Mouse (Mus musculus): ENCODE measurements around the gene Nup205. TPM values are rescaled to one million over a fixed set of nuclear protein-coding genes. Genes with fewer than 3 reads are reported as not detected.
"Not testable (repeated sequence)": the region's sequence is repeated elsewhere in the genome, so short reads cannot be mapped to it uniquely, and the experiment has no call there.

The Nup205 gene
- polyA plus RNA-seq, 1 experiment from 2014 or later = 7.2 TPM

- H3K4me1 ChIP-seq (replicated peaks; ENCODE audit: control insufficient read depth, insufficient read depth) = no peaks in the 10 kb centered on the region
- H3K27ac ChIP-seq (replicated peaks) = no peak overlapping the region
- no peak for DNase-seq (ENCODE audit: low spot score)
- H3K9me3 ChIP-seq (ENCODE audit: control insufficient read depth, low read length) = no peaks in the 10 kb centered on the region
- 89% methylated on average over 4 of the region's 4 CpGs for WGBS
- H3K36me3 ChIP-seq (ENCODE audit: control insufficient read depth, insufficient read depth, low read length) = no peaks in the 10 kb centered on the region
- TF ChIP-seq CTCF (IDR thresholded peaks at IDR 0.05; ENCODE audit: low read depth) (no peak), EP300 (optimal IDR thresholded peaks at IDR 0.05) (no peak)
- H3K4me3 ChIP-seq (ENCODE audit: low read depth, low read length) = no peak overlapping the region
- no peak for ATAC-seq (ENCODE audit: low FRiP score, low TSS enrichment)
- H3K27me3 ChIP-seq (ENCODE audit: control insufficient read depth, insufficient read depth, low read length) = no peaks in the 10 kb centered on the region
- no peak overlapping the region for H3K9ac ChIP-seq (ENCODE audit: low read length)
- no peak overlapping the region for H3K4me2 ChIP-seq (replicated peaks; ENCODE audit: low read depth)
Observed at GRCm38 (mm10) chr6:35173181-35173580, 4.0 kb upstream of the Nup205 start.

GRCm38 (mm10) chr6:35177650-35178272 lies 540 bp downstream of the Nup205 start:
- WGBS = under 1% methylated on average over 66 of the region's 69 CpGs
- TF ChIP-seq CTCF (IDR thresholded peaks at IDR 0.05; ENCODE audit: low read depth) (no peak), EP300 (optimal IDR thresholded peaks at IDR 0.05) (no peak)
- peak overlapping the region; percentile 89 for H3K9ac ChIP-seq (ENCODE audit: low read length)
- ATAC-seq (ENCODE audit: low FRiP score, low TSS enrichment) (peak; percentile 63), DNase-seq (ENCODE audit: low spot score) (peak; percentile 48)
- peak overlapping the region; percentile 88 for H3K4me3 ChIP-seq (ENCODE audit: low read depth, low read length)
- no peaks in the 10 kb centered on the region for H3K27me3 ChIP-seq (ENCODE audit: control insufficient read depth, insufficient read depth, low read length)
- no peaks in the 10 kb centered on the region for H3K9me3 ChIP-seq (ENCODE audit: control insufficient read depth, low read length)
- H3K27ac ChIP-seq (replicated peaks) = peak overlapping the region; percentile 96
- no peaks in the 10 kb centered on the region for H3K36me3 ChIP-seq (ENCODE audit: control insufficient read depth, insufficient read depth, low read length)
- peak overlapping the region; percentile 95 for H3K4me2 ChIP-seq (replicated peaks; ENCODE audit: low read depth)
- H3K4me1 ChIP-seq (replicated peaks; ENCODE audit: control insufficient read depth, insufficient read depth) = no peaks in the 10 kb centered on the region

GRCm38 (mm10) chr6:35179299-35179698 lies 2.1 kb downstream of the Nup205 start:
- not testable (repeated sequence) for H3K4me3 ChIP-seq (ENCODE audit: low read depth, low read length); ATAC-seq (ENCODE audit: low FRiP score, low TSS enrichment); H3K36me3 ChIP-seq (ENCODE audit: control insufficient read depth, insufficient read depth, low read length); H3K9ac ChIP-seq (ENCODE audit: low read length); H3K4me2 ChIP-seq (replicated peaks; ENCODE audit: low read depth); DNase-seq (ENCODE audit: low spot score); H3K27ac ChIP-seq (replicated peaks); H3K9me3 ChIP-seq (ENCODE audit: control insufficient read depth, low read length); H3K27me3 ChIP-seq (ENCODE audit: control insufficient read depth, insufficient read depth, low read length); H3K4me1 ChIP-seq (replicated peaks; ENCODE audit: control insufficient read depth, insufficient read depth)
- WGBS = 96% methylated on average over 3 of the region's 3 CpGs

DNA sequence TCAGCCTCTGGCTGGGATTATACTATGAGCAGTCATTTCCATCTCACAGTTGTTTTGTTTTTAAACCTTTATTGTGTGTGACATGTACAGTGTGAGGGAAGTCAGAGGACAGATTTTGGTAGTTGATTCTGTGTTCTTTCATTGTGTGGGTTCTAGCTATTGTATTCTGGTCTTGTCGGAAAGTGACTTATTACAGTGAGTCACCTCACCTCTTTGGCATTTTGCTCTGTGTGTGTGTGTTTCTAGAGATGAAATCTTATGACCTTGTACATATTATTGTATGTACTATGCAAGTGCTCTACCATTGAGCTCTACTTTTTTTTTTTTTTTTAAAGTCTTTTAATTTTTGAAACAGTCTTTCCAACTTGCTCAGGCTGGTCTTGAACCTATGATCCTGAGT lies 7.6 kb downstream of the Nup205 start:
- peaks cover 4% of the 10 kb centered on the region; the same call in 1 of the 2 replicates for H3K36me3 ChIP-seq (ENCODE audit: control insufficient read depth, insufficient read depth, low read length)
- no peak overlapping the region for H3K27ac ChIP-seq (replicated peaks)
- H3K4me3 ChIP-seq (ENCODE audit: low read depth, low read length) = no peak overlapping the region
- no peaks in the 10 kb centered on the region for H3K4me1 ChIP-seq (replicated peaks; ENCODE audit: control insufficient read depth, insufficient read depth)
- no peaks in the 10 kb centered on the region for H3K9me3 ChIP-seq (ENCODE audit: control insufficient read depth, low read length)
- ATAC-seq (ENCODE audit: low FRiP score, low TSS enrichment) (no peak), DNase-seq (ENCODE audit: low spot score) (no peak)
- 65% methylated on average over 1 of the region's 1 CpGs for WGBS
- H3K9ac ChIP-seq (ENCODE audit: low read length) = no peak overlapping the region
- no peak overlapping the region for H3K4me2 ChIP-seq (replicated peaks; ENCODE audit: low read depth)
- TF ChIP-seq CTCF (IDR thresholded peaks at IDR 0.05; ENCODE audit: low read depth) (no peak), EP300 (optimal IDR thresholded peaks at IDR 0.05) (no peak)
- no peaks in the 10 kb centered on the region for H3K27me3 ChIP-seq (ENCODE audit: control insufficient read depth, insufficient read depth, low read length)

GRCm38 (mm10) chr6:35191198-35191597 lies 14.0 kb downstream of the Nup205 start:
- DNase-seq (ENCODE audit: low spot score) (no peak), ATAC-seq (ENCODE audit: low FRiP score, low TSS enrichment) (no peak)
- no peak overlapping the region for H3K27ac ChIP-seq (replicated peaks)
- TF ChIP-seq EP300 (optimal IDR thresholded peaks at IDR 0.05) (no peak), CTCF (IDR thresholded peaks at IDR 0.05; ENCODE audit: low read depth) (peak; percentile 25; the same call in 1 of the 2 replicates)
- 78% methylated on average over 8 of the region's 8 CpGs for WGBS
- H3K27me3 ChIP-seq (ENCODE audit: control insufficient read depth, insufficient read depth, low read length) = no peaks in the 10 kb centered on the region
- H3K4me2 ChIP-seq (replicated peaks; ENCODE audit: low read depth) = no peak overlapping the region
- peaks cover 21% of the 10 kb centered on the region; the same call in 1 of the 2 replicates for H3K36me3 ChIP-seq (ENCODE audit: control insufficient read depth, insufficient read depth, low read length)
- no peak overlapping the region for H3K4me3 ChIP-seq (ENCODE audit: low read depth, low read length)
- H3K9me3 ChIP-seq (ENCODE audit: control insufficient read depth, low read length) = no peaks in the 10 kb centered on the region
- no peaks in the 10 kb centered on the region for H3K4me1 ChIP-seq (replicated peaks; ENCODE audit: control insufficient read depth, insufficient read depth)
- no peak overlapping the region for H3K9ac ChIP-seq (ENCODE audit: low read length)

DNA sequence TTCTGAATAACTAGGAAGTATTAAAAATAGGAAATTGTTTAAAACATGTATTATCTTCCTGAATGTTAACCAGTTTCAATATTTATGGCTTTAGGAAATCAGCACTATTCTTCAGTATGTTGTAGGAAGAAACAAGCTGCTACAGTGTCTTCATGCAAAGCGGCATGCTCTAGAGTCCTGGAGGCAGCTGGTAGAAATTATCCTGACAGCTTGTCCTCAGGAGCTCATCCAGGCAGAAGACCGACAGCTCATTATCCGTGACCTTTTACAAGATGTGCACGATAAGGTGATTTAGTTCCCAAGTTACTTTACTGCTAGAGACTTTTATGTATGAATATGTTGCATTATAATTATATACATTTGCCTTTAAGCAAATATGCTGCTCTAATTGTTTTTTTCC lies 48.5 kb downstream of the Nup205 start:
- no peak for DNase-seq (ENCODE audit: low spot score)
- Histone ChIP-seq H3K9ac (ENCODE audit: low read length) (no peak overlapping the region), H3K4me3 (ENCODE audit: low read depth, low read length) (no peak overlapping the region), H3K27ac (replicated peaks) (no peak overlapping the region), H3K9me3 (ENCODE audit: control insufficient read depth, low read length) (no peaks in the 10 kb centered on the region), H3K4me2 (replicated peaks; ENCODE audit: low read depth) (no peak overlapping the region), H3K4me1 (replicated peaks; ENCODE audit: control insufficient read depth, insufficient read depth) (no peaks in the 10 kb centered on the region), H3K27me3 (ENCODE audit: control insufficient read depth, insufficient read depth, low read length) (no peaks in the 10 kb centered on the region), H3K36me3 (ENCODE audit: control insufficient read depth, insufficient read depth, low read length) (peaks cover 14% of the 10 kb centered on the region; the same call in 1 of the 2 replicates)
- no peak for ATAC-seq (ENCODE audit: low FRiP score, low TSS enrichment)
- TF ChIP-seq CTCF (IDR thresholded peaks at IDR 0.05; ENCODE audit: low read depth) (no peak), EP300 (optimal IDR thresholded peaks at IDR 0.05) (no peak)
- WGBS = 89% methylated on average over 4 of the region's 4 CpGs

All from stomach, postnatal 0 days (tissue).